Mouse (Mus musculus) gastrocnemius, adult 2 months (tissue): ENCODE results near the gene Tnfrsf23. TPM values are rescaled to one million over a fixed set of nuclear protein-coding genes. Genes with fewer than 3 reads are reported as not detected.
"Not testable (repeated sequence)": the region's sequence is repeated elsewhere in the genome, so short reads cannot be mapped to it uniquely, and the experiment has no call there.

Experiments
- DNase-seq: peaks from one replicate; pipeline ENCODE4 v3.0.0; 2022
- H3K27ac ChIP-seq: fragments of 200-600 bp; 2 replicates; pipeline ENCODE4 v1.8.1; 2022; ENCODE audit warnings: mild to moderate bottlenecking
- H3K4me3 ChIP-seq: fragments of 200-600 bp; 2 replicates; pipeline ENCODE4 v1.8.1; 2022; ENCODE audit warnings: mild to moderate bottlenecking, moderate library complexity
- CTCF ChIP-seq: fragments of 200-600 bp; IDR thresholded peaks from 2 replicates; pipeline ENCODE4 v1.8.1; 2022; ENCODE audit warnings: antibody characterized with exemption, mild to moderate bottlenecking, moderate library complexity
- intact Hi-C: fragments of 180-260 bp; cut with DNase I; formaldehyde crosslinking; loops from one replicate; pipeline ENCODE4 v1.15.1; 2025
- total RNA-seq, 2 experiments: library from RNA; stranded (reverse); gene quantifications; 2 replicates each; pipeline ENCODE4 v1.2.3; 2021

Tnfrsf23 gene
- total RNA-seq, 2 experiments from 2014 or later: 3.0 to 4.1 TPM

- no peak overlapping the region for H3K4me3 ChIP-seq
- intact Hi-C loops: loop anchor here (2.0 to 5.0 kb wide), 2 partner anchors 94 to 111 kb away; partner anchors contain the start of gene Cars
- TF ChIP-seq CTCF: peak; percentile 72
- H3K27ac ChIP-seq: no peak overlapping the region
- DNase-seq: no peak
These were observed 10.5 kb upstream of the Tnfrsf23 start for GRCm38 (mm10) chr7:143696140-143696539.

GRCm38 (mm10) chr7:143694550-143694949 lies 8.9 kb upstream of the Tnfrsf23 start:
- no peak overlapping the region for H3K4me3 ChIP-seq
- DNase-seq: no peak
- no peak for TF ChIP-seq CTCF
- no peak overlapping the region for H3K27ac ChIP-seq
- intact Hi-C loops: no loop called here

- H3K4me3 ChIP-seq: no peak overlapping the region
- no peak for TF ChIP-seq CTCF
- intact Hi-C loops: no loop called here
- DNase-seq: no peak
- no peak overlapping the region for H3K27ac ChIP-seq
These were observed 7.3 kb upstream of the Tnfrsf23 start for GRCm38 (mm10) chr7:143692746-143693510.

- Histone ChIP-seq H3K4me3 (no peak overlapping the region), H3K27ac (no peak overlapping the region)
- no peak for DNase-seq
- TF ChIP-seq CTCF: no peak
- intact Hi-C loops: no loop called here
These were observed 6.2 kb upstream of the Tnfrsf23 start for GRCm38 (mm10) chr7:143691909-143692308.

- no peak for TF ChIP-seq CTCF
- H3K4me3 ChIP-seq: no peak overlapping the region
- intact Hi-C loops: no loop called here
- no peak for DNase-seq
- H3K27ac ChIP-seq: no peak overlapping the region
These were observed 5.5 kb upstream of the Tnfrsf23 start for GRCm38 (mm10) chr7:143691181-143691580.

GRCm38 (mm10) chr7:143689946-143690345 lies 4.3 kb upstream of the Tnfrsf23 start:
- H3K27ac ChIP-seq: no peak overlapping the region
- intact Hi-C loops: no loop called here
- DNase-seq: no peak
- no peak for TF ChIP-seq CTCF
- H3K4me3 ChIP-seq: no peak overlapping the region

- Histone ChIP-seq H3K4me3 (no peak overlapping the region), H3K27ac (no peak overlapping the region)
- TF ChIP-seq CTCF: no peak
- DNase-seq: no peak
- intact Hi-C loops: no loop called here
These were observed 3.8 kb upstream of the Tnfrsf23 start for GRCm38 (mm10) chr7:143689481-143689880.

- H3K27ac ChIP-seq, DNase-seq, intact Hi-C loops, H3K4me3 ChIP-seq: not testable (repeated sequence)
These were observed 1.0 kb upstream of the Tnfrsf23 start for GRCm38 (mm10) chr7:143686676-143687075.

GRCm38 (mm10) chr7:143686191-143686590 lies 519 bp upstream of the Tnfrsf23 start:
- intact Hi-C loops, H3K27ac ChIP-seq, H3K4me3 ChIP-seq, DNase-seq: not testable (repeated sequence)

- DNase-seq, H3K27ac ChIP-seq, H3K4me3 ChIP-seq, intact Hi-C loops: not testable (repeated sequence)
These were observed 1.1 kb downstream of the Tnfrsf23 start for GRCm38 (mm10) chr7:143684569-143684968.

GRCm38 (mm10) chr7:143681566-143681965 lies 4.1 kb downstream of the Tnfrsf23 start:
- TF ChIP-seq CTCF: no peak
- intact Hi-C loops: loop anchor here (2.0 kb wide), 1 partner anchor 39 kb away; no protein-coding TSS in a partner anchor
- no peak overlapping the region for H3K27ac ChIP-seq
- no peak for DNase-seq
- H3K4me3 ChIP-seq: no peak overlapping the region

- DNase-seq, H3K4me3 ChIP-seq: not testable (repeated sequence)
- intact Hi-C loops: loop anchor here (2.0 kb wide), 1 partner anchor 38 kb away; no protein-coding TSS in a partner anchor
These were observed 4.8 kb downstream of the Tnfrsf23 start for GRCm38 (mm10) chr7:143680836-143681235.

GRCm38 (mm10) chr7:143679650-143680049 lies 6.0 kb downstream of the Tnfrsf23 start:
- H3K27ac ChIP-seq, H3K4me3 ChIP-seq, DNase-seq: not testable (repeated sequence)
- intact Hi-C loops: loop anchor here (2.0 kb wide), 1 partner anchor 37 kb away; no protein-coding TSS in a partner anchor

More at GRCm38 (mm10) chr7:143680836-143681235, 4.8 kb downstream of the Tnfrsf23 start:
- H3K27ac ChIP-seq: not testable (repeated sequence)
